Mouse (Mus musculus): ENCODE results near the gene Arpc2. TPM values are rescaled to one million over a fixed set of nuclear protein-coding genes. Genes with fewer than 3 reads are reported as not detected.

Arpc2 gene
- polyA plus RNA-seq, 1 experiment from 2014 or later = 365 TPM

- H3K4me1 ChIP-seq (ENCODE audit: insufficient read depth) = peaks cover 20% of the 10 kb centered on the region
- peak overlapping the region; percentile 9; the same call in 1 of the 2 replicates for H3K9ac ChIP-seq
- H3K9me3 ChIP-seq (ENCODE audit: low read depth, low read length) = no peaks in the 10 kb centered on the region
- no peaks in the 10 kb centered on the region for H3K27me3 ChIP-seq (ENCODE audit: insufficient read depth, low read length)
- ATAC-seq (ENCODE audit: insufficient read depth) (no peak), DNase-seq (no peak)
- H3K36me3 ChIP-seq (ENCODE audit: insufficient read depth) = no peaks in the 10 kb centered on the region
- TF ChIP-seq CTCF (IDR thresholded peaks at IDR 0.05; ENCODE audit: low read depth) = no peak
- peak overlapping the region; percentile 15 for H3K4me3 ChIP-seq (ENCODE audit: low read depth, low read length)
- H3K27ac ChIP-seq (ENCODE audit: low read depth) = peak overlapping the region; percentile 42; the same call in 1 of the 2 replicates
- peak overlapping the region; percentile 87 for H3K4me2 ChIP-seq
- WGBS = 48% methylated on average over 7 of the region's 7 CpGs
Measured at GRCm38 (mm10) chr1:74239162-74239561, 3.3 kb downstream of the Arpc2 start.

GRCm38 (mm10) chr1:74239618-74240017, 3.7 kb downstream of the Arpc2 start:
- peak overlapping the region; percentile 87 for H3K4me2 ChIP-seq
- H3K27ac ChIP-seq (ENCODE audit: low read depth) = peak overlapping the region; percentile 63; the same call in 1 of the 2 replicates
- peaks cover 20% of the 10 kb centered on the region for H3K4me1 ChIP-seq (ENCODE audit: insufficient read depth)
- no peak for DNase-seq
- peak overlapping the region; percentile 15 for H3K4me3 ChIP-seq (ENCODE audit: low read depth, low read length)
- ATAC-seq (ENCODE audit: insufficient read depth) = no peak
- H3K9me3 ChIP-seq (ENCODE audit: low read depth, low read length) = no peaks in the 10 kb centered on the region
- no peaks in the 10 kb centered on the region for H3K36me3 ChIP-seq (ENCODE audit: insufficient read depth)
- no peak for TF ChIP-seq CTCF (IDR thresholded peaks at IDR 0.05; ENCODE audit: low read depth)
- 53% methylated on average over 11 of the region's 11 CpGs for WGBS
- H3K27me3 ChIP-seq (ENCODE audit: insufficient read depth, low read length) = no peaks in the 10 kb centered on the region
- H3K9ac ChIP-seq = peak overlapping the region; percentile 9; the same call in 1 of the 2 replicates

- ATAC-seq (ENCODE audit: insufficient read depth) = no peak
- no peaks in the 10 kb centered on the region for H3K36me3 ChIP-seq (ENCODE audit: insufficient read depth)
- H3K4me2 ChIP-seq = peak overlapping the region; percentile 87; the same call in 1 of the 2 replicates
- peaks cover 20% of the 10 kb centered on the region for H3K4me1 ChIP-seq (ENCODE audit: insufficient read depth)
- no peak overlapping the region; the same call in 1 of the 2 replicates for H3K27ac ChIP-seq (ENCODE audit: low read depth)
- TF ChIP-seq CTCF (IDR thresholded peaks at IDR 0.05; ENCODE audit: low read depth) = no peak
- no peaks in the 10 kb centered on the region for H3K27me3 ChIP-seq (ENCODE audit: insufficient read depth, low read length)
- H3K9ac ChIP-seq = no peak overlapping the region
- no peaks in the 10 kb centered on the region for H3K9me3 ChIP-seq (ENCODE audit: low read depth, low read length)
- H3K4me3 ChIP-seq (ENCODE audit: low read depth, low read length) = no peak overlapping the region
- DNase-seq = no peak
- 53% methylated on average over 6 of the region's 6 CpGs for WGBS
Measured at GRCm38 (mm10) chr1:74240311-74240710, 4.4 kb downstream of the Arpc2 start.

GRCm38 (mm10) chr1:74240832-74241231, 4.9 kb downstream of the Arpc2 start:
- DNase-seq = no peak

GRCm38 (mm10) chr1:74245525-74245924, 9.6 kb downstream of the Arpc2 start:
- H3K36me3 ChIP-seq (ENCODE audit: insufficient read depth) = peaks cover 25% of the 10 kb centered on the region

More at GRCm38 (mm10) chr1:74240832-74241231, 4.9 kb downstream of the Arpc2 start:
- H3K9me3 ChIP-seq (ENCODE audit: low read depth, low read length) = no peaks in the 10 kb centered on the region
- H3K27ac ChIP-seq (ENCODE audit: low read depth) = no peak overlapping the region
- peaks cover 20% of the 10 kb centered on the region for H3K4me1 ChIP-seq (ENCODE audit: insufficient read depth)
- no peak overlapping the region for H3K9ac ChIP-seq
- 67% methylated on average over 4 of the region's 4 CpGs for WGBS
- H3K4me2 ChIP-seq = no peak overlapping the region
- no peak for ATAC-seq (ENCODE audit: insufficient read depth)
- no peaks in the 10 kb centered on the region for H3K27me3 ChIP-seq (ENCODE audit: insufficient read depth, low read length)
- TF ChIP-seq CTCF (IDR thresholded peaks at IDR 0.05; ENCODE audit: low read depth) = no peak
- no peaks in the 10 kb centered on the region for H3K36me3 ChIP-seq (ENCODE audit: insufficient read depth)
- no peak overlapping the region for H3K4me3 ChIP-seq (ENCODE audit: low read depth, low read length)

GRCm38 (mm10) chr1:74248799-74249198, 12.9 kb downstream of the Arpc2 start:
- no peak overlapping the region for H3K9ac ChIP-seq
- WGBS = 61% methylated on average over 1 of the region's 1 CpGs
- peaks cover 55% of the 10 kb centered on the region for H3K36me3 ChIP-seq (ENCODE audit: insufficient read depth)
- H3K4me2 ChIP-seq = no peak overlapping the region
- H3K4me1 ChIP-seq (ENCODE audit: insufficient read depth) = no peaks in the 10 kb centered on the region
- no peaks in the 10 kb centered on the region for H3K27me3 ChIP-seq (ENCODE audit: insufficient read depth, low read length)
- no peaks in the 10 kb centered on the region for H3K9me3 ChIP-seq (ENCODE audit: low read depth, low read length)
- TF ChIP-seq CTCF (IDR thresholded peaks at IDR 0.05; ENCODE audit: low read depth) = no peak
- H3K27ac ChIP-seq (ENCODE audit: low read depth) = peak overlapping the region; percentile 33; the same call in 1 of the 2 replicates
- DNase-seq (peak; percentile 51), ATAC-seq (ENCODE audit: insufficient read depth) (peak; percentile 14; the same call in 1 of the 2 replicates)
- no peak overlapping the region for H3K4me3 ChIP-seq (ENCODE audit: low read depth, low read length)

More at GRCm38 (mm10) chr1:74245525-74245924, 9.6 kb downstream of the Arpc2 start:
- no peaks in the 10 kb centered on the region for H3K27me3 ChIP-seq (ENCODE audit: insufficient read depth, low read length)
- H3K4me3 ChIP-seq (ENCODE audit: low read depth, low read length) = no peak overlapping the region
- ATAC-seq (ENCODE audit: insufficient read depth) = no peak
- H3K4me1 ChIP-seq (ENCODE audit: insufficient read depth) = no peaks in the 10 kb centered on the region
- TF ChIP-seq CTCF (IDR thresholded peaks at IDR 0.05; ENCODE audit: low read depth) = no peak
- H3K27ac ChIP-seq (ENCODE audit: low read depth) = no peak overlapping the region
- WGBS = 72% methylated on average over 2 of the region's 2 CpGs
- H3K9me3 ChIP-seq (ENCODE audit: low read depth, low read length) = no peaks in the 10 kb centered on the region
- H3K4me2 ChIP-seq = no peak overlapping the region
- H3K9ac ChIP-seq = no peak overlapping the region
- no peak for DNase-seq

GRCm38 (mm10) chr1:74249331-74249980, 13.6 kb downstream of the Arpc2 start:
- Histone ChIP-seq H3K27ac (ENCODE audit: low read depth) (peak overlapping the region; percentile 33; the same call in 1 of the 2 replicates), H3K9me3 (ENCODE audit: low read depth, low read length) (no peaks in the 10 kb centered on the region), H3K27me3 (ENCODE audit: insufficient read depth, low read length) (no peaks in the 10 kb centered on the region), H3K9ac (no peak overlapping the region), H3K4me2 (no peak overlapping the region), H3K4me1 (ENCODE audit: insufficient read depth) (no peaks in the 10 kb centered on the region), H3K36me3 (ENCODE audit: insufficient read depth) (peaks cover 61% of the 10 kb centered on the region), H3K4me3 (ENCODE audit: low read depth, low read length) (no peak overlapping the region)
- TF ChIP-seq CTCF (IDR thresholded peaks at IDR 0.05; ENCODE audit: low read depth) = no peak
- no peak for ATAC-seq (ENCODE audit: insufficient read depth)
- no peak for DNase-seq
- WGBS = 61% methylated on average over 5 of the region's 5 CpGs
